Mouse (Mus musculus) T-helper 17 cell (primary cell): ENCODE measurements at regions not wholly inside any gene's neighbourhood (a gene's known extent, or its start where the extent isn't known, plus 50 kb on each side); places are given as distances from the start of the nearest gene placed in this dataset.

Experiments
- in situ Hi-C, 2 experiments: fragments of 300-600 bp; cut with MboI, MseI; formaldehyde crosslinking; loops; 1 replicate in 1 of 2; 2 replicates in 1 of 2; pipeline ENCODE4 v1.15.1; 2025; ENCODE audit warnings: high pct_unique_total_duplicates in 2 of 2

GRCm38 (mm10) chr7:129769673-129770072 is 178.0 kb downstream of the Wdr11 start:
- in situ Hi-C loops = loop anchor here (5.0 to 10.0 kb wide), 2 partner anchors 1025 to 1027 kb away; partner anchors contain the start of genes Mcmbp (in 1 of the 2) and Sec23ip (in 1 of the 2)

- in situ Hi-C loops = loop anchor here in 1 of 2 experiments (10.0 kb wide), 1 partner anchor 1023 kb away; no protein-coding TSS in a partner anchor
Measured at GRCm38 (mm10) chr7:129771876-129772275, 180.2 kb downstream of the Wdr11 start.

GRCm38 (mm10) chr7:129772540-129773331 is 181.1 kb downstream of the Wdr11 start:
- in situ Hi-C loops = loop anchor here in 1 of 2 experiments (10.0 kb wide), 1 partner anchor 1022 kb away; no protein-coding TSS in a partner anchor

DNA sequence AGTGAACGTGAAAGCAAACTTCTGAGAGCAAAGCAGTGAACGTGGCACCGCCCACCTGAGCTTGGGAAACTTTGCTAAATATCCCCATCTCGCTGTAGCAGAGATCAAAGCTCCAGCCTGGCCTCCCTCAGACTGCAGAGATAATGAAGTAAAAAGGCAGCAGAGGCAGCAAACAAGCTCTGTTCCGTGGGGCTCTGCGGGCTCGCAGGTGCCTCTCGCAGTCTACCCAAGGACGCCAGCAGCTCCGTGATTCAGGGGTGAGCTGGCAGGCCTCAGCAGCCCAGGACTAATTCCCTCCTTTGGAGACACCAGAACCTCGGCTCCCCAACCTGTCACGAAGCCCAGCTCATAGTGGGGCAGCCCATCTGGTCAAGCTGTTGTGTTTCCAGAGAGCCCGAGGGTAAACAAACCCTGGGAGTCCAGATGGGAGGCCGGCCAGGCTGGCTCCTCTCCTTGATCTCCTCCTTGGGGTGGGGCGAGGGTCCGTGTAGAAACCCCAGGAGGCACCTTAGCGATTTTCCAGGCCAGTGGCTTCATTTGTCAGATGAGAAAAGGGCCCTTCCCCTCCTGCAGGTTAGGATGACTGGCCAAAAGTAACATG is 182.7 kb downstream of the Wdr11 start:
- in situ Hi-C loops = loop anchor here in 1 of 2 experiments (10.0 kb wide), 1 partner anchor 1020 kb away; no protein-coding TSS in a partner anchor

DNA sequence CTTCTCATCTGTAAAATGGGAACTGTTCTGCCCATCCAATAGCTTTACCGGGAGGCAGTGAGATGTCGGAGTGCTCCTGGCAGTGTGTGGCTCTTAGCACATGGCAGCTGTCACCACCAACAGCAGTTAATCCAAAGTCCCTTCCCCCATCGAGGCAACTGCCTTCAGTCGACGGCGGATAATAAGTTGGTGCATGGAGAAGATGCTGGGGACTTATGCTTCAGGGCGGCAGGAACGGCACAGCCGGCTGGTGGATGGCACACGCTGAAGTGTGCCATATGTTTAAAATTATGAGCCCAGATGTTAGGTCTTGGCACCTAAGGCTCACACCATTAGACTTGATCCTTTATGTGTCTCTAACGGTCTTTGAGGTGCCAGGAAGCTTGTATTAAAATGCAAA is 183.5 kb downstream of the Wdr11 start:
- in situ Hi-C loops = loop anchor here in 1 of 2 experiments (10.0 kb wide), 1 partner anchor 1020 kb away; no protein-coding TSS in a partner anchor

GRCm38 (mm10) chr7:129778842-129779421 is 187.3 kb downstream of the Wdr11 start:
- in situ Hi-C loops = loop anchor here in 1 of 2 experiments (10.0 kb wide), 1 partner anchor 1016 kb away; no protein-coding TSS in a partner anchor

- in situ Hi-C loops = loop anchor here in 1 of 2 experiments (10.0 kb wide), 1 partner anchor 1015 kb away; no protein-coding TSS in a partner anchor
Measured at GRCm38 (mm10) chr7:129779939-129780338, 188.3 kb downstream of the Wdr11 start.

DNA sequence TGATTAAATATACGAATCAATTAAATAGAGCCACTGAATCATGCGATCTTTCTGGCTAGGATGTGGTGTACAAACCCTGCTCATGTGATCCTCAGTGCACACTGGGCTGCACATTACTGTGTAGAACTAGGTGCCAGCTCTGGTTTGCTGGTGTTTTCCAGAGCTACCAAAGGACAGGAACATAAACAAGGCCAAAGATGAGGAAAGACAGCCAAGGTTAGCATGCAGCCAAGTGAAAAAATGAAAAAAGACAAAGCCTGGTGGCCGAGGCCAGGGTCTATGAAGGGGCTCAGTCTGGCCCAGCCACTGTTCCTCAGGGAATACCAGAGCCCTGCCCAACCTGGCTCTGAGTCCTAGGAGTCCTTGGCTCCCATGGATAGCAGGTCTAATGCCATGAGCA is 190.1 kb downstream of the Wdr11 start:
- in situ Hi-C loops = no loop called here

GRCm38 (mm10) chr7:129784966-129785365 is 193.3 kb downstream of the Wdr11 start:
- in situ Hi-C loops = no loop called here

DNA sequence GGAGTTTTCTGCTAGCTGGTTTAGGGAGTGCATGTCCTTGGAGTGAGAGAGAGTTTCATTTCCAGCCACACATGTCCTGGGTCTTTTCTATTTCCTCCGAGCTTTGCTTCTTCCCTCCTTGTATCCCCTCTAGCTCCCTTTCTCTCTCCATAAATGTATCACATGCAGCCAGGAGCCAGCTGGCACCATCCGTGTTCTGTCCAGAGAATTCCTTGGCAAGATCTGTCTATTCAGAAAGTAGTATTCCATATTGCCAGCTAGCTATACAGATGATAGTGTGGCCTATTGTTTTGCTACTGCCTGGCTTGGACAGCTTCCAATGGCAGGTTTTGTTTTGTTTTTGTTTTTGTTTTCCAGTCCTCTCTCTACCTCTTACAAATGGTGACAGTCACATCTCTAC is 195.3 kb downstream of the Wdr11 start:
- in situ Hi-C loops = no loop called here

DNA sequence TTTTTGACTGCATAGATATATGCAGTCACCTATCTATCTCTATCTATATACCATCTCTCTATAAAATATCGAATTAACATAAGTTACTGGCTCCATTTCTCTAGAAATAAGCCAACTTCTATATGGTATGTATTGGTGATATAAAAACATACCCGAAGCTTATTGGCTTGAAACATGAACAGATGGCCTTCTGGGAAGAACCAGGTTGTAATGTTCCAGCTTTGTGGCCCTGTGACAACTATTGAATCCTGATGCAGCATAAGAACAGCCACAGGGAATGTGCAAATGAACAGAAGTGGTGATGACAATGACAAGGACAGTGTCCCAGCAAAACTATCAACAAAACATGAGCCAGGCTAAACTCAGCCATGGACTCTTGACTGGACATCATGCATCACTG is 196.1 kb downstream of the Wdr11 start:
- in situ Hi-C loops = no loop called here

DNA sequence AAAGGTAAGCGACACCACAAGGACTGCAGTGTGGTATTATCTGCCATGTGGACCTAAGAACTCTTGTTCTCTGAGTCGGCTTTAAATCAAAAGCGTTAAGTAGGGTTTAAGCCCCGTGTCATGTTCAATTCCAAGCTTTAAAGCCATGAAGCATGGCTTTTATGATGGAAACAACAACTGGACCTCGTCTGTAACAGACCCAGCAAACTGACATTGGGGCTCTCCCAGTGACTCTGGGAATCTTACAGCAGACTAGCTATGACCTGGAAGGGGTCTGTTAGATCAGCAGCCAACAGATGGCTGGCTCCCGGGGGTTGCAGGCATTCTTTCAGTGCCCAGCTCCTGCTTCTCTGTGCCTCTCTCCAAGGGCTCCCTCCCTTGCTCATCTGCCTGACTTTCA is 197.8 kb downstream of the Wdr11 start:
- in situ Hi-C loops = no loop called here

GRCm38 (mm10) chr7:129790590-129791449 is 199.2 kb downstream of the Wdr11 start:
- in situ Hi-C loops = no loop called here

DNA sequence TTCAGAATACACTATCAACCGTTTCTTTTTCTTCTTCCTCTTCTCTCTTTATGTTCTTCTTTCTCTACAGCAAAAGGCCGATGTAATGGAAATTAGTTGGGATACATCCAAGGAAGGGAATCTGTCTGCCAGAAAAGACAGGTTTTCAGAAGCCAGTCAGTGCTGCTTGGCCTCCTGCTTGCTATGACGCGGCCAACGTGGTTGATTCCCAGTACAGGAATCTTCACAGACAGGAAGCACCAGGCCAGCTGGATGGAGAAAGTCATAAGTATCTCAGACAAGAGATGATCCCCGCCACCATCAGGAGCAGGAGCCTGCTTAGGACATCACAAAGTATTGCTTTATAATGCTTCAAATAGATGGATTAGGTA is 199.8 kb downstream of the Wdr11 start:
- in situ Hi-C loops = no loop called here

- in situ Hi-C loops = no loop called here
Measured at GRCm38 (mm10) chr7:129793733-129794132, 202.1 kb downstream of the Wdr11 start.

- in situ Hi-C loops = no loop called here
Measured at GRCm38 (mm10) chr7:129794276-129794675, 202.6 kb downstream of the Wdr11 start.

GRCm38 (mm10) chr7:129798525-129798924 is 206.9 kb downstream of the Wdr11 start:
- in situ Hi-C loops = no loop called here

GRCm38 (mm10) chr7:129800461-129800867 is 208.8 kb downstream of the Wdr11 start:
- in situ Hi-C loops = no loop called here

DNA sequence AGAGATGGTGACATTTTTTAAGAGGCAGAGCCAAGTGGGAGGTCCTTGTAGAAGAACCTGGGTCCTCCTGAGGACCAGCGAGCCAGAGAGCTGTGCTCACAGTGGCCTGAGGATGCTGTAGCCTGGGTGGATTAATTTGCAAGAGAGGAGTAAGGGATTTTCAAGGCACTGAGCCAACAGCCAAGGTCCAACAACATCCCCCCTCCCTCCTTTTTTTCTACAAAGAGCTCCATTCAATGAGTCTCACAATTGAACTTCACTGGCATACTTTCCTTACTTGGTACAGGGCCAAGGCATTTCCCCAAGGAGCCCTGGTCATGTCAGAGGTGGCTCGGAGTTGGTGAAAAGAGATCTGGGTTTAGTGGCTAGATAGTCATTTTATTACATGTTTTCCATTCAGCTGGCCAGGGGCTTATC is 209.8 kb downstream of the Wdr11 start:
- in situ Hi-C loops = no loop called here

DNA sequence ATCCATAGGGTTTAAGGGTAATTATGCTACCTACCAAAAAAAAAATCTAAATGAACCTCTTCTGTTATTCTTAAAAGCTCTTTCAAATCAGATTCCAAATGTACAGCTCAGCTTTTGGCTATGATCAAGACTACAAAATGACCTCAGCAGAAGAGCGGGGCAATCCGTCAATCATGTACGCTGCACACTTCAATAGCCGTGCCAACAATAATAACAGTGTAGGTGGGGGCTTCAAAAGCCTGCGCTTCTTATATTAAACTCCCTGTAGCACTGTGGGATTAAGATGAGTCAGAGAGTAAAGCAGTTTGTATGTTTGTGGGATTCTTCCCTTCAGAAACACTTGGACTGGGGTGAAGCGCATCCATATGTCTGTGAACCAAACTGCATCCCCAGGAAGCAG is 210.5 kb downstream of the Wdr11 start:
- in situ Hi-C loops = no loop called here

GRCm38 (mm10) chr7:129805340-129805739 is 213.7 kb downstream of the Wdr11 start:
- in situ Hi-C loops = no loop called here
